Mouse (Mus musculus) lung, embryonic 15.5 days (tissue): ENCODE data around the gene Rxra. TPM values are rescaled to one million over a fixed set of nuclear protein-coding genes. Genes with fewer than 3 reads are reported as not detected.
A peak's percentile ranks its signal among the peaks of the same experiment; 100 is the strongest.

Experiments
- ATAC-seq: fragments of 200-750 bp; cut with Nextera tagmentation; 2 replicates; pipeline ENCODE4 v1.8.0; 2017; ENCODE audit warnings: moderate number of reproducible peaks, borderline replicate concordance; ENCODE audit not compliant: low FRiP score, low TSS enrichment; ENCODE audit errors: extremely low read depth
- H3K27ac ChIP-seq: fragments of 300-500 bp; sonication (generic); 2 replicates; pipeline ENCODE4 v1.5.1; 2015; ENCODE audit warnings: moderate library complexity, mild to moderate bottlenecking, inconsistent platforms
- H3K27me3 ChIP-seq: fragments of 300-500 bp; sonication (generic); 2 replicates; pipeline ENCODE4 v1.6.1; 2015; ENCODE audit warnings: inconsistent platforms
- H3K36me3 ChIP-seq: fragments of 300-500 bp; sonication (generic); 2 replicates; pipeline ENCODE4 v1.6.1; 2015; ENCODE audit warnings: inconsistent platforms
- H3K4me1 ChIP-seq: fragments of 300-500 bp; sonication (generic); 2 replicates; pipeline ENCODE4 v1.6.1; 2015; ENCODE audit warnings: inconsistent platforms
- H3K4me2 ChIP-seq: fragments of 300-500 bp; sonication (generic); 2 replicates; pipeline ENCODE4 v1.6.1; 2015; ENCODE audit warnings: inconsistent platforms, mild to moderate bottlenecking, moderate library complexity
- H3K4me3 ChIP-seq: fragments of 300-500 bp; sonication (generic); 2 replicates; pipeline ENCODE4 v1.5.1; 2015; ENCODE audit warnings: mild to moderate bottlenecking, inconsistent platforms
- H3K9ac ChIP-seq: fragments of 300-500 bp; sonication (generic); 2 replicates; pipeline ENCODE4 v1.6.1; 2015; ENCODE audit warnings: inconsistent platforms
- H3K9me3 ChIP-seq: fragments of 300-500 bp; sonication (generic); 2 replicates; pipeline ENCODE4 v1.6.1; 2016; ENCODE audit warnings: inconsistent platforms
- WGBS: fragments of 180-500 bp; shearing (Covaris S2); methylation state at CpG from one replicate; pipeline ENCODE4 v1.1.7; 2015; 5-methylcytosine and 5-hydroxymethylcytosine counted together
- polyA plus RNA-seq: library from polyadenylated mRNA; unstranded; fragments of >200 nt; fragmentation: Nextera tagmentation; extraction: Ambion mirVana; gene quantifications from 2 replicates; pipeline ENCODE4 v1.2.1, GENCODE M21; 2015

Rxra gene
- polyA plus RNA-seq, 1 experiment from 2014 or later, result 13.5 TPM

- H3K9me3 ChIP-seq, result no peaks in the 10 kb centered on the region
- H3K4me2 ChIP-seq, result no peak overlapping the region
- no peaks in the 10 kb centered on the region for H3K36me3 ChIP-seq
- H3K4me1 ChIP-seq, result peaks cover 16% of the 10 kb centered on the region
- 32% methylated on average over 3 of the region's 3 CpGs for whole genome bisulfite sequencing
- H3K9ac ChIP-seq, result no peak overlapping the region
- H3K4me3 ChIP-seq, result no peak overlapping the region
- H3K27me3 ChIP-seq, result no peaks in the 10 kb centered on the region
- ATAC-seq, result no peak
- no peak overlapping the region for H3K27ac ChIP-seq
Measured at GRCm38 (mm10) chr2:27645471-27645870, 30.8 kb upstream of the Rxra start.

- no peak overlapping the region for H3K4me2 ChIP-seq
- H3K36me3 ChIP-seq, result no peaks in the 10 kb centered on the region
- no peak overlapping the region for H3K4me3 ChIP-seq
- no peaks in the 10 kb centered on the region for H3K9me3 ChIP-seq
- H3K4me1 ChIP-seq, result peaks cover 14% of the 10 kb centered on the region
- peak; percentile 44; the same call in 1 of the 2 replicates for ATAC-seq
- no peaks in the 10 kb centered on the region for H3K27me3 ChIP-seq
- H3K9ac ChIP-seq, result no peak overlapping the region
- 33% methylated on average over 8 of the region's 8 CpGs for WGBS
- H3K27ac ChIP-seq, result 0 out of 2 replicates have a peak overlapping the region, but pooled peaks have one; percentile 21
Measured at GRCm38 (mm10) chr2:27649862-27650661, 26.2 kb upstream of the Rxra start.

GRCm38 (mm10) chr2:27650991-27651390, 25.2 kb upstream of the Rxra start:
- no peaks in the 10 kb centered on the region for H3K27me3 ChIP-seq
- no peak for ATAC-seq
- H3K4me1 ChIP-seq, result peaks cover 11% of the 10 kb centered on the region
- H3K27ac ChIP-seq, result no peak overlapping the region
- no peak overlapping the region for H3K4me3 ChIP-seq
- H3K4me2 ChIP-seq, result no peak overlapping the region
- no peaks in the 10 kb centered on the region for H3K9me3 ChIP-seq
- H3K36me3 ChIP-seq, result no peaks in the 10 kb centered on the region
- H3K9ac ChIP-seq, result no peak overlapping the region

GRCm38 (mm10) chr2:27653496-27654030, 22.7 kb upstream of the Rxra start:
- WGBS, result 61% methylated on average over 5 of the region's 5 CpGs
- no peak overlapping the region for H3K4me3 ChIP-seq
- no peak overlapping the region for H3K4me2 ChIP-seq
- no peaks in the 10 kb centered on the region for H3K36me3 ChIP-seq
- H3K9ac ChIP-seq, result no peak overlapping the region
- no peaks in the 10 kb centered on the region for H3K9me3 ChIP-seq
- no peaks in the 10 kb centered on the region for H3K27me3 ChIP-seq
- peaks cover 11% of the 10 kb centered on the region for H3K4me1 ChIP-seq
- no peak overlapping the region for H3K27ac ChIP-seq
- no peak for ATAC-seq

- 63% methylated on average over 8 of the region's 8 CpGs for WGBS
- ATAC-seq, result no peak
- H3K36me3 ChIP-seq, result no peaks in the 10 kb centered on the region
Measured at GRCm38 (mm10) chr2:27654321-27655232, 21.7 kb upstream of the Rxra start.

GRCm38 (mm10) chr2:27656576-27656975, 19.7 kb upstream of the Rxra start:
- Histone ChIP-seq H3K4me2 (no peak overlapping the region), H3K27ac (no peak overlapping the region), H3K27me3 (no peaks in the 10 kb centered on the region), H3K36me3 (no peaks in the 10 kb centered on the region), H3K4me3 (no peak overlapping the region), H3K9ac (no peak overlapping the region), H3K4me1 (0 out of 2 replicates have a peak, but pooled peaks cover 3% of the 10 kb centered on the region), H3K9me3 (no peaks in the 10 kb centered on the region)
- ATAC-seq, result no peak

More at GRCm38 (mm10) chr2:27654321-27655232, 21.7 kb upstream of the Rxra start:
- H3K9ac ChIP-seq, result no peak overlapping the region
- H3K27ac ChIP-seq, result no peak overlapping the region
- H3K4me1 ChIP-seq, result peaks cover 11% of the 10 kb centered on the region
- H3K9me3 ChIP-seq, result no peaks in the 10 kb centered on the region
- H3K27me3 ChIP-seq, result no peaks in the 10 kb centered on the region
- no peak overlapping the region for H3K4me2 ChIP-seq
- no peak overlapping the region for H3K4me3 ChIP-seq

GRCm38 (mm10) chr2:27665284-27665683, 11.0 kb upstream of the Rxra start:
- no peak for ATAC-seq
- no peaks in the 10 kb centered on the region for H3K27me3 ChIP-seq
- H3K4me1 ChIP-seq, result peaks cover 16% of the 10 kb centered on the region
- 79% methylated on average over 6 of the region's 6 CpGs for WGBS
- no peaks in the 10 kb centered on the region for H3K9me3 ChIP-seq
- no peak overlapping the region for H3K27ac ChIP-seq
- no peak overlapping the region for H3K9ac ChIP-seq
- no peaks in the 10 kb centered on the region for H3K36me3 ChIP-seq
- no peak overlapping the region for H3K4me3 ChIP-seq
- no peak overlapping the region for H3K4me2 ChIP-seq

GRCm38 (mm10) chr2:27666719-27667118, 9.5 kb upstream of the Rxra start:
- no peak overlapping the region for H3K4me2 ChIP-seq
- H3K4me3 ChIP-seq, result no peak overlapping the region
- no peaks in the 10 kb centered on the region for H3K27me3 ChIP-seq
- peaks cover 31% of the 10 kb centered on the region for H3K4me1 ChIP-seq
- H3K36me3 ChIP-seq, result no peaks in the 10 kb centered on the region
- peak overlapping the region; percentile 48 for H3K27ac ChIP-seq
- no peak overlapping the region for H3K9ac ChIP-seq
- no peaks in the 10 kb centered on the region for H3K9me3 ChIP-seq
- WGBS, result 43% methylated on average over 4 of the region's 4 CpGs
- ATAC-seq, result no peak

- Histone ChIP-seq H3K9me3 (no peaks in the 10 kb centered on the region), H3K9ac (no peak overlapping the region), H3K36me3 (no peaks in the 10 kb centered on the region), H3K27me3 (no peaks in the 10 kb centered on the region), H3K27ac (no peak overlapping the region), H3K4me3 (no peak overlapping the region), H3K4me2 (no peak overlapping the region), H3K4me1 (peaks cover 40% of the 10 kb centered on the region)
- ATAC-seq, result no peak
- 54% methylated on average over 4 of the region's 4 CpGs for WGBS
Measured at GRCm38 (mm10) chr2:27667677-27668076, 8.6 kb upstream of the Rxra start.

- peak overlapping the region; percentile 62; the same call in 1 of the 2 replicates for H3K27ac ChIP-seq
- H3K9me3 ChIP-seq, result no peaks in the 10 kb centered on the region
- no peak overlapping the region for H3K4me3 ChIP-seq
- no peaks in the 10 kb centered on the region for H3K36me3 ChIP-seq
- H3K27me3 ChIP-seq, result no peaks in the 10 kb centered on the region
- no peak overlapping the region for H3K9ac ChIP-seq
- no peak overlapping the region for H3K4me2 ChIP-seq
- no peak for ATAC-seq
- peaks cover 53% of the 10 kb centered on the region for H3K4me1 ChIP-seq
- WGBS, result 31% methylated on average over 5 of the region's 5 CpGs
Measured at GRCm38 (mm10) chr2:27670746-27671145, 5.5 kb upstream of the Rxra start.

GRCm38 (mm10) chr2:27671633-27672091, 4.6 kb upstream of the Rxra start:
- no peak overlapping the region for H3K9ac ChIP-seq
- H3K9me3 ChIP-seq, result no peaks in the 10 kb centered on the region
- no peak overlapping the region for H3K4me2 ChIP-seq
- H3K27ac ChIP-seq, result peak overlapping the region; percentile 62
- ATAC-seq, result no peak
- H3K36me3 ChIP-seq, result no peaks in the 10 kb centered on the region
- no peak overlapping the region for H3K4me3 ChIP-seq
- no peaks in the 10 kb centered on the region for H3K27me3 ChIP-seq
- H3K4me1 ChIP-seq, result peaks cover 56% of the 10 kb centered on the region
- whole genome bisulfite sequencing, result 7% methylated on average over 3 of the region's 3 CpGs
